Comparison of ENCODE assay signal across 32 mouse cellular contexts in the genomic region with DNA sequence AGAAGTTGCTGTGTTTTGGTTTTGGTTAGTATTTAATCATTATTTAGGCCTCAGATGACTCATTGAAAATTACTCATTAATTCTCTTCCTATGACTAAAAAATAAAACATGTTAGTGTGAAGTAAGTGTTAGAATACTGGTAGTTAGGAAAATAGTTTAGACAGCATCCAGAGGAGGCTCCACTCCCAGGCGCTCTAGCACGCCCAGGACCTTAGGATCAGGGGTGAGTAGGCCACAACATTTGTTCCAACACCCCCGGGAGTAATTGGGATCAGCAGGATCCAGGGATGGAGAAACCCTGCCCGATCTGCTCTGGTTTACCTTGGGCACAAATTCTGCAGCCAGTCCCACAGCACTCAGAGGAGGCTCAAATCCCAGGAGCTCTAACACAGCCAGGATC.
"Had no signal": no experiment of that assay in that cellular context is flagged by ENCODE, and none has a peak within 500 bp of the region (broad histone marks: within the 10 kb centered on the region; RNA-seq: fewer than 3 reads in every experiment).

No protein-coding gene starts in this region.

- H3K27me3 ChIP-seq: limb, embryonic 12.5 days; limb, embryonic 13.5 days; limb, embryonic 15.5 days; liver, embryonic 12.5 days; liver, embryonic 13.5 days; liver, embryonic 15.5 days; lung, embryonic 15.5 days; midbrain, embryonic 12.5 days; midbrain, embryonic 13.5 days; midbrain, embryonic 15.5 days; neural tube, embryonic 12.5 days had no signal

- DNase-seq: left cerebral cortex, postnatal 4 days; liver; liver, embryonic 13.5 days; liver, postnatal 0 days; lung, adult 18-20 months; lung, adult 2 months; lung, embryonic 14.5 days; lung, postnatal 10 days; lung, postnatal 14 days; lung, postnatal 36 days; lung, postnatal 4 days; midbrain, embryonic 14.5 days had no signal

- H3K27ac ChIP-seq: left cerebral cortex, adult 2 months; limb, embryonic 12.5 days; limb, embryonic 13.5 days; limb, embryonic 15.5 days; liver, embryonic 12.5 days; liver, embryonic 13.5 days; liver, embryonic 14.5 days; liver, embryonic 15.5 days; lung, embryonic 15.5 days; macrophage; midbrain, embryonic 10.5 days; midbrain, embryonic 12.5 days; midbrain, embryonic 13.5 days; midbrain, embryonic 15.5 days; neural tube, embryonic 12.5 days had no signal

- H3K36me3 ChIP-seq: limb, embryonic 12.5 days; limb, embryonic 13.5 days; limb, embryonic 15.5 days; liver, embryonic 12.5 days; liver, embryonic 13.5 days; liver, embryonic 15.5 days; lung, embryonic 15.5 days; midbrain, embryonic 10.5 days; midbrain, embryonic 12.5 days; midbrain, embryonic 13.5 days; midbrain, embryonic 15.5 days; neural tube, embryonic 12.5 days had no signal

- H3K4me3 ChIP-seq: left cerebral cortex, adult 2 months; limb, embryonic 12.5 days; limb, embryonic 13.5 days; limb, embryonic 15.5 days; liver, embryonic 12.5 days; liver, embryonic 13.5 days; liver, embryonic 15.5 days; lung, embryonic 15.5 days; megakaryocyte, embryonic 14.5 days; midbrain, embryonic 10.5 days; midbrain, embryonic 12.5 days; midbrain, embryonic 13.5 days; midbrain, embryonic 15.5 days; myocyte; neural tube, embryonic 12.5 days had no signal

- H3K4me2 ChIP-seq: limb, embryonic 12.5 days; limb, embryonic 13.5 days; limb, embryonic 15.5 days; liver, embryonic 11.5 days; liver, embryonic 12.5 days; liver, embryonic 13.5 days; liver, embryonic 15.5 days; lung, embryonic 14.5 days; lung, embryonic 15.5 days; midbrain, embryonic 11.5 days; midbrain, embryonic 12.5 days; midbrain, embryonic 13.5 days; midbrain, embryonic 15.5 days; neural tube, embryonic 12.5 days had no signal

- H3K9ac ChIP-seq: limb, embryonic 12.5 days; limb, embryonic 13.5 days; limb, embryonic 15.5 days; liver, embryonic 12.5 days; liver, embryonic 13.5 days; liver, embryonic 14.5 days; liver, embryonic 15.5 days; liver, postnatal 0 days; lung, embryonic 14.5 days; lung, embryonic 15.5 days; midbrain, embryonic 12.5 days; midbrain, embryonic 13.5 days; midbrain, embryonic 15.5 days; neural tube, embryonic 12.5 days had no signal

- H3K4me1 ChIP-seq: limb, embryonic 12.5 days; limb, embryonic 13.5 days; limb, embryonic 15.5 days; liver, embryonic 12.5 days; liver, embryonic 13.5 days; liver, embryonic 15.5 days; lung, embryonic 15.5 days; megakaryocyte, embryonic 14.5 days; midbrain, embryonic 10.5 days; midbrain, embryonic 12.5 days; midbrain, embryonic 13.5 days; midbrain, embryonic 15.5 days; neural tube, embryonic 12.5 days had no signal

- H3K9me3 ChIP-seq: limb, embryonic 12.5 days; limb, embryonic 15.5 days; liver, embryonic 12.5 days; liver, embryonic 13.5 days; liver, embryonic 15.5 days; lung, embryonic 15.5 days; midbrain, embryonic 10.5 days; midbrain, embryonic 12.5 days; midbrain, embryonic 13.5 days; midbrain, embryonic 15.5 days; neural tube, embryonic 12.5 days had no signal

- ATAC-seq: liver, embryonic 12.5 days; liver, postnatal 0 days; lung, postnatal 0 days; midbrain, embryonic 13.5 days; midbrain, embryonic 15.5 days; midbrain, embryonic 16.5 days had no signal
